Mouse (Mus musculus) G1E (cell line): Measurements from ENCODE around the gene Cracr2b.

Experiments
- CTCF ChIP-seq: IDR thresholded peaks from 2 replicates; pipeline ENCODE4 v1.5.1; 2012; ENCODE audit warnings: low read depth, low read length, inconsistent platforms, mixed read lengths
- GATA2 ChIP-seq: IDR thresholded peaks from 2 replicates; pipeline ENCODE4 v1.6.1; 2012; ENCODE audit warnings: low read depth, low read length, inconsistent platforms, borderline replicate concordance
- POLR2AphosphoS5 ChIP-seq: IDR thresholded peaks from 2 replicates; pipeline ENCODE4 v1.6.1; 2012; ENCODE audit warnings: low read depth, low read length, inconsistent platforms; ENCODE audit not compliant: insufficient replicate concordance
- TAL1 ChIP-seq: conservative IDR thresholded peaks from 2 replicates; pipeline ENCODE4 v1.6.1; 2012; ENCODE audit warnings: low read depth, low read length, inconsistent platforms, mixed read lengths

GRCm38 (mm10) chr7:141455610-141456314, 5.1 kb upstream of the Cracr2b start:
- TF ChIP-seq CTCF (no peak), GATA2 (no peak), POLR2AphosphoS5 (no peak), TAL1 (no peak)
